Mouse (Mus musculus): ENCODE measurements around the gene Gm11985.
A peak's percentile ranks its signal among the peaks of the same experiment; 100 is the strongest.
"Not testable (repeated sequence)": the region's sequence is repeated elsewhere in the genome, so short reads cannot be mapped to it uniquely, and the experiment has no call there.

Gm11985 gene

DNA sequence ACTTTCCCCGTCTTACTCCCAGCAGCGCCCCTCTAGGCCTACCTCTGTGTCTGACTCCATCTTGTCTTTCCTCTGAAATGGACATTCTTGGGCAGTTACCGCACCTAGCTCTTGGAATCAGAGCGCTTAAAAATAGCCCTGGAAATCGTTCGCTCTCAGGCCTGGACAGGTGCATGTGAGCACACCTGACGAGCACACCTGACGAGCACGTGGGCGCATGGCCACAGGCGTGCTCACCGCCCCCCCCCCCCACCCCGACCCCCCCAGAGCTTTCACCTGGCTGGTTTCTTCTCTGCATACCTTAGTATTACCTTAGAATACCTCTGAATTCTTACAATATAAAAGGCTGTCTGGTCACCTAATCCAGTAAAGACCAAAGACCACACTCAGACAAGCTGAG lies at the start of gene Gm11985:
Gene Gm11985 (minus strand): TSS at position 101 of the 400 bp plus-strand sequence.
- no peak for DNase-seq

- DNase-seq, result no peak
Observed at GRCm38 (mm10) chr11:7237712-7238111, 49.3 kb upstream of the Gm11985 start.

DNA sequence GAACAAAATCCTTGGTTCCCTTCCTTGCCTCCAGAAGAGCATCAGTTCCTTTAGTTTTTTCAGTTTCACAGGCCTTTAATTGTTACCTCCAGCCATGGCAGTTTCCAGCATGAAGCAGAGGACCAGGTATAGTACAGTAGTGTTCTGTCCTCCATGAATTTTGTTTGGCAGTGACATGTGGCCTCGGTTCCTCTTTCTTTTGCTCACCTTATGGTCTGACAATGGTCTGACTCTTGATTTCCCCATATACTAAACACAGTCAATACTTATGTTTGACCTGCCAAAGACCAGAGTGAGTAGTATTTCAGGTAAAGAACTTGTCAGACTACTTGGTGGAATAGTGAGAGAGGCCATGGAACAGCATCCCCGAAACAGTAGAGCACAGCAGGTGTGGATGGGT lies 48.4 kb upstream of the Gm11985 start:
- DNase-seq, result no peak

- no peak for DNase-seq
Observed at GRCm38 (mm10) chr11:7234981-7235609, 46.7 kb upstream of the Gm11985 start.

GRCm38 (mm10) chr11:7234436-7234835 lies 46.1 kb upstream of the Gm11985 start:
- no peak for DNase-seq

- DNase-seq, result no peak
Observed at GRCm38 (mm10) chr11:7233333-7233732, 45.0 kb upstream of the Gm11985 start.

- DNase-seq, result no peak
Observed at GRCm38 (mm10) chr11:7231958-7232357, 43.6 kb upstream of the Gm11985 start.

- DNase-seq, result peak in 1 of 2 experiments; percentile 38
Observed at GRCm38 (mm10) chr11:7230000-7230399, 41.6 kb upstream of the Gm11985 start.

DNA sequence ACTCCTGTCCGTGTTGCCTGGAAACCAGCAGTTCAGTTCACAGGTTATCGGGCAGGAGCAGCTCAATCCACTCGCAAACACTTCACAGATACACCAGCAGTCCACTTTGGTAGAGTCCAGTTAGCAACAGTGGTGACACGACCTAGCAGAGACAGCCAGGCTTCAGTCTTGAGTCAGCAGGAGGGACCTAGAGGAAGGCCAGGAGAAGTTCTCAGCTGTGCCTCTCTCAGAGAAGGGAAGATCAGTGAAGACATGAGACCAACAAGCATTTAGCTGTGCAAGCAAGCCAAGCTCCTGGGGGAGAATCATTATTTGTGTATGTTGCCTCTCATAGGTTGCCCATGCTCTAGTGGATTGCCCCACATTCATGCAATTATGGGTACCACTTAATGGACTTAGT lies 39.7 kb upstream of the Gm11985 start:
- DNase-seq, result no peak

GRCm38 (mm10) chr11:7226810-7227550 lies 38.6 kb upstream of the Gm11985 start:
- no peak for DNase-seq

GRCm38 (mm10) chr11:7226200-7226599 lies 37.8 kb upstream of the Gm11985 start:
- no peak for DNase-seq

- DNase-seq, result not testable (repeated sequence)
Observed at GRCm38 (mm10) chr11:7221826-7222225, 33.5 kb upstream of the Gm11985 start.

DNA sequence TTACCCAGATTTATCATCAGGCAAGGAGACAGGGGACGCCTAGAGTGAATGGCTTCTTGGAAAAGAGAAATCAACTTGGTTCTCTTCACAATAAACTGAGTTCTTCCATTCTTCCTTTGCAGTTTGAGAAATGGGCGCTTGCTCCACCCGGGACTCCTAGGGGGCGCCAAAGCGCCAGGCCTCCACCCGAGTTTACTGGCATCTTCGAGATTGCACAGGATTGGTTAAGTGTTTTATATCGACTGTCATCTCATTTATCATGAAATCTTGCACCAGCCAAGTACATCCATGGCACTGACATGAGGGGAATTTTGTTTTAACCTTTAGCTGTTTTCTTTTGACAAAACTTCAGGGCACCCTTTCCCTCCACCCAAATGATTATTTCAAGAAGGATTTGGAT lies 27.3 kb upstream of the Gm11985 start:
- DNase-seq, result peak; percentile 88 to 89

DNA sequence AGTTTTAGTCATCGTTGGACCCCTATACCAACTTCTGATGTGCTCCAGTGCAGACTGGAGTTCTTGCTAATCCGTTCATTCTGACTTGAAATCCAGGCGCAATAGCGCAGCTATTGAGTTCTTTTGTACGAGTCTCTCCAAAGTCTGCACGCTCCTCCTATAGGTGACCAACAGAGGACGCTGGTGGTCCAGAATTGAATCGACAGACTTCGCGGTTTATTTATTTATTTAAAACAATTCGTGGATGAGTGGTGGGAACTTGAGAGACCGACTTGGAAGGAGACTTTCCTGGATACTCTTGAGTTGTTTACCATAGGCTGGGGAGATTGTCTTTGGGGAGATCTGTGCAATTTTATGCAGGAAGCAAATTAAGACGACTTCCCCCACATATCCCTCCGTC lies 26.4 kb upstream of the Gm11985 start:
- DNase-seq, result peak; percentile 78 to 84

- no peak for DNase-seq
Observed at GRCm38 (mm10) chr11:7214342-7214660, 25.9 kb upstream of the Gm11985 start.

- DNase-seq, result peak; percentile 74 to 84
Observed at GRCm38 (mm10) chr11:7213501-7214341, 25.4 kb upstream of the Gm11985 start, which contains the start of gene Igfbp3. Igfbp3 (minus strand) TSS chr11:7213923.

- DNase-seq, result no peak
Observed at GRCm38 (mm10) chr11:7213161-7213500, 24.8 kb upstream of the Gm11985 start.

- DNase-seq, result peak in 1 of 2 experiments; percentile 27
Observed at GRCm38 (mm10) chr11:7212126-7212798, 23.9 kb upstream of the Gm11985 start.

- peak; percentile 42 to 63 for DNase-seq
Observed at GRCm38 (mm10) chr11:7211211-7211610, 22.8 kb upstream of the Gm11985 start.

GRCm38 (mm10) chr11:7210343-7210742 lies 22.0 kb upstream of the Gm11985 start:
- peak; percentile 87 to 90 for DNase-seq

- DNase-seq, result no peak
Observed at GRCm38 (mm10) chr11:7203846-7204245, 15.5 kb upstream of the Gm11985 start.

DNA sequence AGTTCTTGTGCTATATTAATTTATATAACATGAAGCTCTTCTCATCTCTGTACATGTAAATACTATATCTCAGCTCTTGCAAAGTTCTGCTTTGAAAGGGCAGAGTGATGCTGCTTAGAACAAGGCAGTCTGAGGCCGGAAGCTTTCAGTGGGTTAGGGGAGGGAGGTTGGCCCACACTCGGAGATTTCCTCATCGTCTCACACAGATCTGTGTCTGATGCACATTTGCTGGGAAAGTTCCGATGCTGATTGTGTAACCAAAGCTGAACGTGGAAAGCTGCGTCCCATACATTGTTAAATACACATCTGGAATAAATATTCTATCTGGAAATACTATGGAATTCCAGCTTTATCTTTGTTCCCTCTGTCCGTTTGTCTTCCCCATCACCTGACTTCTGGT lies 13.8 kb upstream of the Gm11985 start:
- DNase-seq, result no peak

DNA sequence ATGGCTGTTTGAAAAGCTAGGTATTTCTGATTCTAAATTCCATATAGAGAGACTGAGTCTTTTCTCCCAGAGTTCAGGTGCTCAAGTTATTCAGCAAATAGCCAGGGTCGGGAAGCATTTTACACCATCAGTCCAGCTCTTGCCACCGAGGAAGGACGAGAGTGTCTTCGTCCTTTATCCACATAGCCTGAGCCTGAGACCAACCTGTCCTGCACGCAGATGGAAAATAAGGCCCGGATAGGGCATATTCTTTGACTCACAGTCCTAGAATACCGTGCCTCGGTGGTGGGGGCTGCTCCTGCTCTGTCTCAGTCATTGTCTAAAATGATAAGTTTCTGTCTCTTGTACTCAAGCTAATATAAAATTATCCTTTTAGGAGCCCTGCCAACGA lies 12.0 kb upstream of the Gm11985 start:
- DNase-seq, result no peak

Data from kidney, postnatal 4 days (tissue).